Mouse (Mus musculus): ENCODE data around the gene Mrps14. TPM values are rescaled to one million over a fixed set of nuclear protein-coding genes. Genes with fewer than 3 reads are reported as not detected.
A peak's percentile ranks its signal among the peaks of the same experiment; 100 is the strongest.

Gene Mrps14
- polyA plus RNA-seq, 1 experiment from 2014 or later: 261 TPM

GRCm38 (mm10) chr1:160181216-160181615 lies 13.8 kb upstream of the Mrps14 start:
- H3K36me3 ChIP-seq (ENCODE audit: control insufficient read depth, insufficient read depth, low read length): no peaks in the 10 kb centered on the region
- H3K9ac ChIP-seq (ENCODE audit: low read length): no peak overlapping the region
- no peak for ATAC-seq (ENCODE audit: low read depth)
- no peak overlapping the region for H3K27ac ChIP-seq (ENCODE audit: low read length)
- WGBS: 67% methylated on average over 4 of the region's 4 CpGs
- H3K4me3 ChIP-seq (ENCODE audit: low read length): no peak overlapping the region
- H3K27me3 ChIP-seq (ENCODE audit: control insufficient read depth, insufficient read depth, low read depth, low read length): no peaks in the 10 kb centered on the region
- H3K4me1 ChIP-seq (replicated peaks; ENCODE audit: control insufficient read depth, insufficient read depth, low read length): no peaks in the 10 kb centered on the region
- H3K4me2 ChIP-seq (ENCODE audit: low read depth, low read length): no peak overlapping the region
- no peaks in the 10 kb centered on the region for H3K9me3 ChIP-seq (ENCODE audit: control insufficient read depth, low read length)

DNA sequence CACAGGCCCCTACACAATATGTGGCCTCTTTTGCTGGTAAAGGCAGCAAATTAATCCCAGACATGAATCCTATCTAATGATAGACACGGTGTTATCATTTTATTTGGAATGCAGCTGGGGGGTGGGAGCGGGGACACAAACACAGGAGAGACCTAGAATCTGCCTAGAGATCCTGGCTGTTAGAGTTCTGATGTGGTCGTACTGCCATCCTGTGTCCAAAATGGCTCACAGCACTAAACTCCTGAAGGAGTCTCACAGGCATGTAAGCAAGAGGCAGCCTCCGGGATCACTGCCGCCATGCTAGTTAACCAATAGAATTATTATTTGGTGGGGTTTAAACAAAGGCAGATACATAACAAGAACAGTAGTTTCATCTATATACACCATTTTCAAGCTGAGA lies 10.5 kb upstream of the Mrps14 start:
- Histone ChIP-seq H3K4me2 (ENCODE audit: low read depth, low read length) (no peak overlapping the region), H3K27me3 (ENCODE audit: control insufficient read depth, insufficient read depth, low read depth, low read length) (no peaks in the 10 kb centered on the region), H3K4me1 (replicated peaks; ENCODE audit: control insufficient read depth, insufficient read depth, low read length) (no peaks in the 10 kb centered on the region), H3K4me3 (ENCODE audit: low read length) (no peak overlapping the region), H3K27ac (ENCODE audit: low read length) (no peak overlapping the region), H3K9ac (ENCODE audit: low read length) (no peak overlapping the region), H3K36me3 (ENCODE audit: control insufficient read depth, insufficient read depth, low read length) (no peaks in the 10 kb centered on the region), H3K9me3 (ENCODE audit: control insufficient read depth, low read length) (no peaks in the 10 kb centered on the region)
- 9% methylated on average over 5 of the region's 5 CpGs for WGBS
- peak; percentile 67; the same call in 1 of the 2 replicates for ATAC-seq (ENCODE audit: low read depth)

GRCm38 (mm10) chr1:160195337-160195663 lies 285 bp downstream of the Mrps14 start:
- H3K27ac ChIP-seq (ENCODE audit: low read length): peak overlapping the region; percentile 85
- peak overlapping the region; percentile 98 for H3K4me3 ChIP-seq (ENCODE audit: low read length)
- peaks cover 5% of the 10 kb centered on the region for H3K36me3 ChIP-seq (ENCODE audit: control insufficient read depth, insufficient read depth, low read length)
- no peaks in the 10 kb centered on the region for H3K27me3 ChIP-seq (ENCODE audit: control insufficient read depth, insufficient read depth, low read depth, low read length)
- H3K4me2 ChIP-seq (ENCODE audit: low read depth, low read length): peak overlapping the region; percentile 86
- peak overlapping the region; percentile 91 for H3K9ac ChIP-seq (ENCODE audit: low read length)
- no peak; the same call in 1 of the 2 replicates for ATAC-seq (ENCODE audit: low read depth)
- under 1% methylated on average over 13 of the region's 13 CpGs for WGBS
- no peaks in the 10 kb centered on the region for H3K9me3 ChIP-seq (ENCODE audit: control insufficient read depth, low read length)
- peaks cover 9% of the 10 kb centered on the region for H3K4me1 ChIP-seq (replicated peaks; ENCODE audit: control insufficient read depth, insufficient read depth, low read length)

DNA sequence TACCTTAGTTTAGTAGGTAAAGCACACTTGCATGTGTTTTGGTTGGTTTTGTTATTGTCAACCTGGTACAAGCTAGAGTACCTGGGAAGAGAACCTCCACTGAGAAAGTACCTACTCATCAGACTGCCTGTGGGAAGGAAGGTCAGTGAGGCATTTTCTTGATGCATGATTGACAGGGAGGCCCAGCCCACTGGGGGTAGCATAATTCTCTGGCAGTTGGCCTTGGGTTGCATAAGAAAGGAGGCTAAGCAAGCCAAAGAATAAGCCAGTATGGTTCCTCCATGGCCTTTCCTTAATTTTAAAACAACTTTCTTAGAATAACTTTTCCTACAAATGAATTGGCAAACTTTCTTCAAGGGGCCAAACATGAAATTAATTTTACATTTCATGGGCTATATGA lies 10.5 kb downstream of the Mrps14 start:
- no peaks in the 10 kb centered on the region for H3K27me3 ChIP-seq (ENCODE audit: control insufficient read depth, insufficient read depth, low read depth, low read length)
- no peak for ATAC-seq (ENCODE audit: low read depth)
- H3K9me3 ChIP-seq (ENCODE audit: control insufficient read depth, low read length): no peaks in the 10 kb centered on the region
- no peak overlapping the region for H3K27ac ChIP-seq (ENCODE audit: low read length)
- H3K4me1 ChIP-seq (replicated peaks; ENCODE audit: control insufficient read depth, insufficient read depth, low read length): peaks cover 4% of the 10 kb centered on the region
- H3K4me3 ChIP-seq (ENCODE audit: low read length): no peak overlapping the region
- no peak overlapping the region for H3K9ac ChIP-seq (ENCODE audit: low read length)
- no peak overlapping the region for H3K4me2 ChIP-seq (ENCODE audit: low read depth, low read length)
- H3K36me3 ChIP-seq (ENCODE audit: control insufficient read depth, insufficient read depth, low read length): peaks cover 46% of the 10 kb centered on the region

- Histone ChIP-seq H3K9me3 (ENCODE audit: control insufficient read depth, low read length) (no peaks in the 10 kb centered on the region), H3K9ac (ENCODE audit: low read length) (no peak overlapping the region), H3K4me3 (ENCODE audit: low read length) (no peak overlapping the region), H3K4me2 (ENCODE audit: low read depth, low read length) (no peak overlapping the region), H3K27ac (ENCODE audit: low read length) (no peak overlapping the region), H3K4me1 (replicated peaks; ENCODE audit: control insufficient read depth, insufficient read depth, low read length) (peaks cover 14% of the 10 kb centered on the region), H3K36me3 (ENCODE audit: control insufficient read depth, insufficient read depth, low read length) (peaks cover 24% of the 10 kb centered on the region), H3K27me3 (ENCODE audit: control insufficient read depth, insufficient read depth, low read depth, low read length) (no peaks in the 10 kb centered on the region)
- 78% methylated on average over 2 of the region's 2 CpGs for WGBS
- ATAC-seq (ENCODE audit: low read depth): no peak
Measured at GRCm38 (mm10) chr1:160209844-160210243, 14.8 kb downstream of the Mrps14 start.

DNA sequence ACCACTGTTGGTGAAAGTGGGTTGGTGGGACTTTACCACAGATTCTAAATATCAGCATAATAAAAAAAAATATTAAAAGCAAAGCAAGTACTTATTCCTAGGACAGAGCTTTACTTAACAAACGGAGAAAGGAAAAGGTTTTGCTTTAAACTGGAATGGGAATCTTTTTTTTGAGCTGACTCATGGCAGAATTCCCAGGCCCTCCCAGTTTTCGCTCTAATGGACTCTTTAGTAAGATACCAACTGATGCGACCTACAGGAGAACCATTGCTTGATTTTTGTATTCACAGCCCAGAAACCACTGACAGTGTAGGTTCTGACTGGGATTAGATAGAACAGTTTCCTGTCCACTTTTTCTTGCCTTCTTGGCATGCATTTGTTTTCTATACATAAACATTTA lies 15.6 kb downstream of the Mrps14 start:
- Histone ChIP-seq H3K4me3 (ENCODE audit: low read length) (peak overlapping the region; percentile 88), H3K9ac (ENCODE audit: low read length) (no peak overlapping the region), H3K9me3 (ENCODE audit: control insufficient read depth, low read length) (no peaks in the 10 kb centered on the region), H3K4me1 (replicated peaks; ENCODE audit: control insufficient read depth, insufficient read depth, low read length) (peaks cover 14% of the 10 kb centered on the region), H3K27ac (ENCODE audit: low read length) (no peak overlapping the region), H3K4me2 (ENCODE audit: low read depth, low read length) (peak overlapping the region; percentile 84), H3K27me3 (ENCODE audit: control insufficient read depth, insufficient read depth, low read depth, low read length) (no peaks in the 10 kb centered on the region), H3K36me3 (ENCODE audit: control insufficient read depth, insufficient read depth, low read length) (peaks cover 19% of the 10 kb centered on the region)
- WGBS: 35% methylated on average over 3 of the region's 3 CpGs
- no peak for ATAC-seq (ENCODE audit: low read depth)

- peaks cover 12% of the 10 kb centered on the region for H3K36me3 ChIP-seq (ENCODE audit: control insufficient read depth, insufficient read depth, low read length)
- peak overlapping the region; percentile 93 for H3K9ac ChIP-seq (ENCODE audit: low read length)
- peak overlapping the region; percentile 88; the same call in 1 of the 2 replicates for H3K27ac ChIP-seq (ENCODE audit: low read length)
- H3K4me1 ChIP-seq (replicated peaks; ENCODE audit: control insufficient read depth, insufficient read depth, low read length): peaks cover 14% of the 10 kb centered on the region
- no peaks in the 10 kb centered on the region for H3K27me3 ChIP-seq (ENCODE audit: control insufficient read depth, insufficient read depth, low read depth, low read length)
- no peak for ATAC-seq (ENCODE audit: low read depth)
- H3K4me2 ChIP-seq (ENCODE audit: low read depth, low read length): peak overlapping the region; percentile 84
- H3K9me3 ChIP-seq (ENCODE audit: control insufficient read depth, low read length): no peaks in the 10 kb centered on the region
- H3K4me3 ChIP-seq (ENCODE audit: low read length): peak overlapping the region; percentile 88
- under 1% methylated on average over 8 of the region's 8 CpGs for WGBS
Measured at GRCm38 (mm10) chr1:160211597-160212122, 16.6 kb downstream of the Mrps14 start.

GRCm38 (mm10) chr1:160212123-160212691 lies 17.2 kb downstream of the Mrps14 start:
- peak; percentile 57 for ATAC-seq (ENCODE audit: low read depth)
- H3K4me2 ChIP-seq (ENCODE audit: low read depth, low read length): peak overlapping the region; percentile 84
- H3K9me3 ChIP-seq (ENCODE audit: control insufficient read depth, low read length): no peaks in the 10 kb centered on the region
- under 1% methylated on average over 33 of the region's 45 CpGs for WGBS
- H3K36me3 ChIP-seq (ENCODE audit: control insufficient read depth, insufficient read depth, low read length): peaks cover 6% of the 10 kb centered on the region
- no peaks in the 10 kb centered on the region for H3K27me3 ChIP-seq (ENCODE audit: control insufficient read depth, insufficient read depth, low read depth, low read length)
- H3K4me3 ChIP-seq (ENCODE audit: low read length): peak overlapping the region; percentile 88
- peak overlapping the region; percentile 88 for H3K27ac ChIP-seq (ENCODE audit: low read length)
- peak overlapping the region; percentile 93 for H3K9ac ChIP-seq (ENCODE audit: low read length)
- H3K4me1 ChIP-seq (replicated peaks; ENCODE audit: control insufficient read depth, insufficient read depth, low read length): peaks cover 14% of the 10 kb centered on the region

- Histone ChIP-seq H3K4me2 (ENCODE audit: low read depth, low read length) (peak within 1 kb of the TSS; percentile 84), H3K36me3 (ENCODE audit: control insufficient read depth, insufficient read depth, low read length) (no peaks in the 10 kb centered on the region), H3K4me3 (ENCODE audit: low read length) (peak within 1 kb of the TSS; percentile 88), H3K27me3 (ENCODE audit: control insufficient read depth, insufficient read depth, low read depth, low read length) (no peaks in the 10 kb centered on the region), H3K9ac (ENCODE audit: low read length) (peak within 1 kb of the TSS; percentile 93), H3K27ac (ENCODE audit: low read length) (peak within 1 kb of the TSS; percentile 96), H3K4me1 (replicated peaks; ENCODE audit: control insufficient read depth, insufficient read depth, low read length) (peaks cover 14% of the 10 kb centered on the region), H3K9me3 (ENCODE audit: control insufficient read depth, low read length) (no peaks in the 10 kb centered on the region)
- under 1% methylated on average over 65 of the region's 76 CpGs for WGBS
- ATAC-seq (ENCODE audit: low read depth): peak; percentile 99
Measured at GRCm38 (mm10) chr1:160212703-160213669, 18.0 kb downstream of the Mrps14 start, which contains the start of gene Cacybp. Cacybp (minus strand) TSS chr1:160212875.
